Mouse (Mus musculus) stomach, embryonic 16.5 days (tissue): ENCODE measurements around the gene Smim20. TPM values are rescaled to one million over a fixed set of nuclear protein-coding genes. Genes with fewer than 3 reads are reported as not detected.

Experiments used
- ATAC-seq: fragments of 200-750 bp; cut with Nextera tagmentation; 2 replicates; pipeline ENCODE4 v1.8.0; 2017; ENCODE audit warnings: moderate number of reproducible peaks, moderate TSS enrichment; ENCODE audit not compliant: insufficient read depth, low FRiP score
- H3K27ac ChIP-seq: fragments of 300-500 bp; sonication (generic); 2 replicates; pipeline ENCODE4 v1.5.1; 2014; ENCODE audit warnings: low read length
- H3K27me3 ChIP-seq: fragments of 300-500 bp; sonication (generic); 2 replicates; pipeline ENCODE4 v1.6.1; 2014; ENCODE audit warnings: low read length, control low read depth, mixed read lengths; ENCODE audit not compliant: control insufficient read depth, insufficient read depth
- H3K36me3 ChIP-seq: fragments of 300-500 bp; sonication (generic); 2 replicates; pipeline ENCODE4 v1.6.1; 2014; ENCODE audit warnings: low read length; ENCODE audit not compliant: control insufficient read depth, insufficient read depth
- H3K4me1 ChIP-seq: fragments of 300-500 bp; sonication (generic); 2 replicates; pipeline ENCODE4 v1.6.1; 2014; ENCODE audit warnings: low read length, control low read depth, mixed read lengths; ENCODE audit not compliant: control insufficient read depth, insufficient read depth
- H3K4me2 ChIP-seq: fragments of 300-500 bp; sonication (generic); 2 replicates; pipeline ENCODE4 v1.6.1; 2014; ENCODE audit warnings: low read depth, low read length, mixed read lengths
- H3K4me3 ChIP-seq: fragments of 300-500 bp; sonication (generic); replicated peaks from 2 replicates; pipeline ENCODE4 v1.5.1; 2014; ENCODE audit warnings: mild to moderate bottlenecking, low read length
- H3K9ac ChIP-seq: fragments of 300-500 bp; sonication (generic); 2 replicates; pipeline ENCODE4 v1.6.1; 2014; ENCODE audit warnings: low read length
- H3K9me3 ChIP-seq: fragments of 300-500 bp; sonication (generic); replicated peaks from 2 replicates; pipeline ENCODE4 v1.6.1; 2016; ENCODE audit warnings: low read length, control low read depth; ENCODE audit not compliant: control insufficient read depth
- WGBS: fragments of 180-500 bp; shearing (Covaris S2); extraction: QIAGEN DNeasy Blood & Tissue Kit; methylation state at CpG from one replicate; pipeline ENCODE4 v1.1.7; 2014; 5-methylcytosine and 5-hydroxymethylcytosine counted together
- polyA plus RNA-seq: library from polyadenylated mRNA; unstranded; fragments of >200 nt; fragmentation: Nextera tagmentation; extraction: Ambion mirVana; gene quantifications from 2 replicates; pipeline ENCODE4 v1.2.1, GENCODE M21; 2015

Gene Smim20
- polyA plus RNA-seq, 1 experiment from 2014 or later = 73.4 TPM

GRCm38 (mm10) chr5:53273699-53274430 lies 7.0 kb downstream of the Smim20 start:
- no peak for ATAC-seq
- no peak overlapping the region for H3K4me3 ChIP-seq
- 79% methylated on average over 5 of the region's 5 CpGs for WGBS
- no peaks in the 10 kb centered on the region for H3K27me3 ChIP-seq
- peaks cover 5% of the 10 kb centered on the region; the same call in 1 of the 2 replicates for H3K4me1 ChIP-seq
- no peak overlapping the region for H3K4me2 ChIP-seq
- H3K9ac ChIP-seq = no peak overlapping the region
- H3K9me3 ChIP-seq = no peaks in the 10 kb centered on the region
- H3K36me3 ChIP-seq = peaks cover 3% of the 10 kb centered on the region; the same call in 1 of the 2 replicates
- H3K27ac ChIP-seq = no peak overlapping the region

GRCm38 (mm10) chr5:53274811-53275355 lies 8.0 kb downstream of the Smim20 start:
- no peaks in the 10 kb centered on the region for H3K9me3 ChIP-seq

GRCm38 (mm10) chr5:53275376-53275775 lies 8.5 kb downstream of the Smim20 start:
- Histone ChIP-seq H3K4me2 (no peak overlapping the region), H3K9ac (no peak overlapping the region), H3K27me3 (no peaks in the 10 kb centered on the region), H3K4me3 (no peak overlapping the region), H3K36me3 (peaks cover 3% of the 10 kb centered on the region; the same call in 1 of the 2 replicates), H3K4me1 (peaks cover 5% of the 10 kb centered on the region; the same call in 1 of the 2 replicates), H3K9me3 (no peaks in the 10 kb centered on the region), H3K27ac (no peak overlapping the region)
- ATAC-seq = no peak
- 57% methylated on average over 3 of the region's 3 CpGs for WGBS

More at GRCm38 (mm10) chr5:53274811-53275355, 8.0 kb downstream of the Smim20 start:
- H3K4me1 ChIP-seq = peaks cover 5% of the 10 kb centered on the region; the same call in 1 of the 2 replicates
- H3K4me3 ChIP-seq = no peak overlapping the region
- H3K4me2 ChIP-seq = no peak overlapping the region
- H3K9ac ChIP-seq = no peak overlapping the region
- H3K27ac ChIP-seq = no peak overlapping the region
- H3K27me3 ChIP-seq = no peaks in the 10 kb centered on the region
- no peak for ATAC-seq
- WGBS = 46% methylated on average over 5 of the region's 5 CpGs
- H3K36me3 ChIP-seq = peaks cover 3% of the 10 kb centered on the region; the same call in 1 of the 2 replicates

GRCm38 (mm10) chr5:53276470-53277022 lies 9.7 kb downstream of the Smim20 start:
- no peak for ATAC-seq
- H3K27ac ChIP-seq = no peak overlapping the region

GRCm38 (mm10) chr5:53277716-53278263 lies 10.9 kb downstream of the Smim20 start:
- H3K4me1 ChIP-seq = peaks cover 5% of the 10 kb centered on the region; the same call in 1 of the 2 replicates
- H3K27ac ChIP-seq = no peak overlapping the region
- ATAC-seq = no peak
- 76% methylated on average over 4 of the region's 4 CpGs for WGBS
- H3K4me3 ChIP-seq = no peak overlapping the region
- H3K9me3 ChIP-seq = no peaks in the 10 kb centered on the region
- no peak overlapping the region for H3K9ac ChIP-seq
- H3K36me3 ChIP-seq = peaks cover 3% of the 10 kb centered on the region; the same call in 1 of the 2 replicates
- no peak overlapping the region for H3K4me2 ChIP-seq
- H3K27me3 ChIP-seq = no peaks in the 10 kb centered on the region

More at GRCm38 (mm10) chr5:53276470-53277022, 9.7 kb downstream of the Smim20 start:
- Histone ChIP-seq H3K36me3 (peaks cover 3% of the 10 kb centered on the region; the same call in 1 of the 2 replicates), H3K27me3 (no peaks in the 10 kb centered on the region), H3K9ac (no peak overlapping the region), H3K4me1 (peaks cover 5% of the 10 kb centered on the region; the same call in 1 of the 2 replicates), H3K4me3 (no peak overlapping the region), H3K4me2 (no peak overlapping the region), H3K9me3 (no peaks in the 10 kb centered on the region)
- 63% methylated on average over 5 of the region's 5 CpGs for WGBS

- Histone ChIP-seq H3K4me2 (no peak overlapping the region), H3K27me3 (no peaks in the 10 kb centered on the region), H3K9ac (no peak overlapping the region), H3K9me3 (no peaks in the 10 kb centered on the region), H3K36me3 (peaks cover 3% of the 10 kb centered on the region; the same call in 1 of the 2 replicates), H3K4me1 (peaks cover 5% of the 10 kb centered on the region; the same call in 1 of the 2 replicates), H3K27ac (no peak overlapping the region), H3K4me3 (no peak overlapping the region)
- 75% methylated on average over 12 of the region's 12 CpGs for WGBS
- ATAC-seq = no peak
These were observed 12.4 kb downstream of the Smim20 start for GRCm38 (mm10) chr5:53279216-53279813.

- no peak for ATAC-seq
These were observed 15.6 kb downstream of the Smim20 start for GRCm38 (mm10) chr5:53282487-53282886.

GRCm38 (mm10) chr5:53286406-53286805 lies 19.5 kb downstream of the Smim20 start:
- Histone ChIP-seq H3K36me3 (no peaks in the 10 kb centered on the region), H3K4me3 (no peak overlapping the region), H3K27ac (no peak overlapping the region), H3K4me2 (no peak overlapping the region), H3K4me1 (no peaks in the 10 kb centered on the region), H3K27me3 (no peaks in the 10 kb centered on the region), H3K9ac (no peak overlapping the region), H3K9me3 (no peaks in the 10 kb centered on the region)
- no peak for ATAC-seq
- 92% methylated on average over 2 of the region's 2 CpGs for WGBS

More at GRCm38 (mm10) chr5:53282487-53282886, 15.6 kb downstream of the Smim20 start:
- H3K27ac ChIP-seq = no peak overlapping the region
- no peaks in the 10 kb centered on the region for H3K4me1 ChIP-seq
- WGBS = 80% methylated on average over 4 of the region's 4 CpGs
- H3K4me3 ChIP-seq = no peak overlapping the region
- no peaks in the 10 kb centered on the region for H3K36me3 ChIP-seq
- H3K4me2 ChIP-seq = no peak overlapping the region
- H3K27me3 ChIP-seq = no peaks in the 10 kb centered on the region
- H3K9ac ChIP-seq = no peak overlapping the region
- H3K9me3 ChIP-seq = no peaks in the 10 kb centered on the region
